Mouse (Mus musculus) cerebellum, postnatal 10 days (tissue): ENCODE measurements around the gene Cd7.

Source experiments
- DNase-seq, 2 experiments: peaks; one replicate each; pipeline ENCODE4 v3.0.0; 2021; ENCODE audit warnings: mixed read lengths in 2 of 2

The Cd7 gene

GRCm38 (mm10) chr11:120990126-120990781, 49.0 kb downstream of the Cd7 start:
- DNase-seq = peak; percentile 71

- DNase-seq = no peak
Observed at GRCm38 (mm10) chr11:120989523-120989922, 49.7 kb downstream of the Cd7 start.

- DNase-seq = no peak
Observed at GRCm38 (mm10) chr11:120988410-120988809, 50.8 kb downstream of the Cd7 start.

GRCm38 (mm10) chr11:120987608-120988007, 51.6 kb downstream of the Cd7 start:
- DNase-seq = no peak
